Mouse (Mus musculus): ENCODE data around the gene Gm4307. TPM values are rescaled to one million over a fixed set of nuclear protein-coding genes. Genes with fewer than 3 reads are reported as not detected.
"Not testable (repeated sequence)": the region's sequence is repeated elsewhere in the genome, so short reads cannot be mapped to it uniquely, and the experiment has no call there.

Gm4307 gene
- polyA plus RNA-seq (2015; fragmentation: Nextera tagmentation; extraction: Ambion mirVana) = not detected in 2 replicates

DNA sequence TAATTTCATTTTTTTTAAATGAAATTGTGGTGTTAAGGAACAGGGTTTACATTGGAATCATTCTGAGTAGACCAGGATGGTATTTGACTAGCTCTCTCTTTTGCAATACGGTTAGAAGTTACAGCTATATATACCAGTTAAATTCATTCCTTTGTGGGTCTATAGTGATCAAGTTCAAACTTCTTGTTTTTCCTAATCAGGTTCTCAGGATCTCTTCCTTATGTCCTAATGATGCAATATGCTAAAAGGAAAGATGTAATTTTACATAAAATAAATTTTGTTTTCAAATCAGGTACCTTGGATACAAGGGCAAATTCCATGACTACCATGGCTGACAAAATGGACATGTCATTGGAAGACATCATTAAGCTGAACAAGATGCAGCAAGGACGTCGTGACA, at the start of gene Gm4307:
Gm4307 (plus strand) TSS at position 301 of the 400 bp plus-strand sequence.
- not testable (repeated sequence) for H3K4me1 ChIP-seq; H3K27me3 ChIP-seq; H3K4me2 ChIP-seq; H3K36me3 ChIP-seq; H3K27ac ChIP-seq; H3K9ac ChIP-seq; H3K9me3 ChIP-seq (replicated peaks); ATAC-seq (replicated peaks; ENCODE audit: low FRiP score); H3K4me3 ChIP-seq (replicated peaks)
- no CpG with 5 or more reads among the region's 3 CpGs for WGBS

DNA sequence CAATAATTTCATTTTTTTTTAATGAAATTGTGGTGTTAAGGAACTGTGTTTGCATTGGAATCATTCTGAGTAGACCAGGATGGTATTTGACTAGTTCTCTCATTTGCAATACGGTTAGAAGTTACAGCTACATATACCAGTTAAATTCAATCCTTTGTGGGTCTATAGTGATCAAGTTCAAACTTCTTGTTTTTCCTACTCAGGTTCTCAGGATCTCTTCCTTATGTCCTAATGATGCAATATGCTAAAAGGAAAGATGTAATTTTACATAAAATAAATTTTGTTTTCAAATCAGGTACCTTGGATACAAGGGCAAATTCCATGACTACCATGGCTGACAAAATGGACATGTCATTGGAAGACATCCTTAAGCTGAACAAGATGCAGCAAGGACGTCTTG, 25.8 kb upstream of the Gm4307 start, which contains the start of gene Gm4301:
Gm4301 (plus strand) TSS at position 301 of the 400 bp plus-strand sequence.
- ATAC-seq (replicated peaks; ENCODE audit: low FRiP score); H3K36me3 ChIP-seq; H3K9ac ChIP-seq; H3K9me3 ChIP-seq (replicated peaks); H3K27ac ChIP-seq; H3K27me3 ChIP-seq; H3K4me2 ChIP-seq; H3K4me1 ChIP-seq; H3K4me3 ChIP-seq (replicated peaks): not testable (repeated sequence)
- no CpG with 5 or more reads among the region's 2 CpGs for WGBS

DNA sequence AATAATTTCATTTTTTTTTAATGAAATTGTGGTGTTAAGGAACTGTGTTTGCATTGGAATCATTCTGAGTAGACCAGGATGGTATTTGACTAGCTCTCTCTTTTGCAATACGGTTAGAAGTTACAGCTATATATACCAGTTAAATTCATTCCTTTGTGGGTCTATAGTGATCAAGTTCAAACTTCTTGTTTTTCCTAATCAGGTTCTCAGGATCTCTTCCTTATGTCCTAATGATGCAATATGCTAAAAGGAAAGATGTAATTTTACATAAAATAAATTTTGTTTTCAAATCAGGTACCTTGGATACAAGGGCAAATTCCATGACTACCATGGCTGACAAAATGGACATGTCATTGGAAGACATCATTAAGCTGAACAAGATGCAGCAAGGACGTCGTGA, 20.6 kb upstream of the Gm4307 start, which contains the start of gene Gm4302:
Gm4302 (plus strand) TSS at position 301 of the 400 bp plus-strand sequence.
- not testable (repeated sequence) for ATAC-seq (replicated peaks; ENCODE audit: low FRiP score); H3K9ac ChIP-seq
- no CpG with 5 or more reads among the region's 3 CpGs for WGBS

DNA sequence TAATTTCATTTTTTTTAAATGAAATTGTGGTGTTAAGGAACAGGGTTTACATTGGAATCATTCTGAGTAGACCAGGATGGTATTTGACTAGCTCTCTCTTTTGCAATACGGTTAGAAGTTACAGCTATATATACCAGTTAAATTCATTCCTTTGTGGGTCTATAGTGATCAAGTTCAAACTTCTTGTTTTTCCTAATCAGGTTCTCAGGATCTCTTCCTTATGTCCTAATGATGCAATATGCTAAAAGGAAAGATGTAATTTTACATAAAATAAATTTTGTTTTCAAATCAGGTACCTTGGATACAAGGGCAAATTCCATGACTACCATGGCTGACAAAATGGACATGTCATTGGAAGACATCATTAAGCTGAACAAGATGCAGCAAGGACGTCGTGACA, 15.5 kb upstream of the Gm4307 start, which contains the start of gene Gm4303:
Gm4303 (plus strand) TSS at position 301 of the 400 bp plus-strand sequence.
- not testable (repeated sequence) for H3K9me3 ChIP-seq (replicated peaks); H3K36me3 ChIP-seq; H3K27ac ChIP-seq; H3K9ac ChIP-seq; H3K4me2 ChIP-seq; H3K4me3 ChIP-seq (replicated peaks); ATAC-seq (replicated peaks; ENCODE audit: low FRiP score); H3K4me1 ChIP-seq; H3K27me3 ChIP-seq
- WGBS = no CpG with 5 or more reads among the region's 3 CpGs

More for the DNA sequence above, 20.6 kb upstream of the Gm4307 start, which contains the start of gene Gm4302:
- not testable (repeated sequence) for H3K4me2 ChIP-seq; H3K27ac ChIP-seq; H3K9me3 ChIP-seq (replicated peaks); H3K27me3 ChIP-seq; H3K36me3 ChIP-seq; H3K4me3 ChIP-seq (replicated peaks); H3K4me1 ChIP-seq

DNA sequence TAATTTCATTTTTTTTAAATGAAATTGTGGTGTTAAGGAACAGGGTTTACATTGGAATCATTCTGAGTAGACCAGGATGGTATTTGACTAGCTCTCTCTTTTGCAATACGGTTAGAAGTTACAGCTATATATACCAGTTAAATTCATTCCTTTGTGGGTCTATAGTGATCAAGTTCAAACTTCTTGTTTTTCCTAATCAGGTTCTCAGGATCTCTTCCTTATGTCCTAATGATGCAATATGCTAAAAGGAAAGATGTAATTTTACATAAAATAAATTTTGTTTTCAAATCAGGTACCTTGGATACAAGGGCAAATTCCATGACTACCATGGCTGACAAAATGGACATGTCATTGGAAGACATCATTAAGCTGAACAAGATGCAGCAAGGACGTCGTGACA, 10.3 kb upstream of the Gm4307 start, which contains the start of gene Gm4305:
Gm4305 (plus strand) TSS at position 301 of the 400 bp plus-strand sequence.
- H3K27me3 ChIP-seq; H3K9ac ChIP-seq; ATAC-seq (replicated peaks; ENCODE audit: low FRiP score); H3K9me3 ChIP-seq (replicated peaks); H3K4me3 ChIP-seq (replicated peaks); H3K27ac ChIP-seq; H3K36me3 ChIP-seq; H3K4me1 ChIP-seq; H3K4me2 ChIP-seq: not testable (repeated sequence)
- WGBS = no CpG with 5 or more reads among the region's 3 CpGs

DNA sequence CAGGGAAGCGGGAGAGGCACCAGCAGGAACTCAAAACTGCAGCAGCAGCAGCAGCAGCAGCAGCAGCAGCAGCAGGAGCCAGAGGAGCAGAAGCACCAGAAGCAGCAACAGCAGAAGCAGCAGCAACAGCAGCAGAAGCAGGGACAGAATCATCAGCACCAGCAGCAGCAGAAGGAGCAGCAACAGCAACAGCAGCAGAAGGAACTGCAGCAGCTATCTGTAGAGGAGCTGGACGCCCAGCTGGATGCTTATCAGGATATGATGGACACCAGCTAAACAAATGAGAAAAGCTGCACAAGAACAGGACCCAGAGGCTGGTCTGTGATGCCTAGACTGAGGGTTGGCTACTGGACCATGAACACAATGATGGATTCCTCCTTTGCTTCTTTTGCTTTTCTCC, 4.3 kb upstream of the Gm4307 start:
- not testable (repeated sequence) for H3K9ac ChIP-seq; H3K27me3 ChIP-seq; H3K4me3 ChIP-seq (replicated peaks); H3K9me3 ChIP-seq (replicated peaks); H3K27ac ChIP-seq; H3K36me3 ChIP-seq; ATAC-seq (replicated peaks; ENCODE audit: low FRiP score); H3K4me1 ChIP-seq; H3K4me2 ChIP-seq
- 85% methylated on average over 2 of the region's 2 CpGs for whole genome bisulfite sequencing

DNA sequence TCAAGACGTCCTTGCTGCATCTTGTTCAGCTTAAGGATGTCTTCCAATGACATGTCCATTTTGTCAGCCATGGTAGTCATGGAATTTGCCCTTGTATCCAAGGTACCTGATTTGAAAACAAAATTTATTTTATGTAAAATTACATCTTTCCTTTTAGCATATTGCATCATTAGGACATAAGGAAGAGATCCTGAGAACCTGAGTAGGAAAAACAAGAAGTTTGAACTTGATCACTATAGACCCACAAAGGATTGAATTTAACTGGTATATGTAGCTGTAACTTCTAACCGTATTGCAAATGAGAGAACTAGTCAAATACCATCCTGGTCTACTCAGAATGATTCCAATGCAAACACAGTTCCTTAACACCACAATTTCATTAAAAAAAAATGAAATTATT, 21.3 kb downstream of the Gm4307 start, which contains the start of gene Gm4312:
Gm4312 (minus strand) TSS at position 101 of the 400 bp plus-strand sequence.
- H3K27me3 ChIP-seq; ATAC-seq (replicated peaks; ENCODE audit: low FRiP score); H3K9ac ChIP-seq; H3K4me2 ChIP-seq; H3K27ac ChIP-seq; H3K4me3 ChIP-seq (replicated peaks); H3K36me3 ChIP-seq; H3K4me1 ChIP-seq; H3K9me3 ChIP-seq (replicated peaks): not testable (repeated sequence)
- WGBS = no CpG with 5 or more reads among the region's 2 CpGs

DNA sequence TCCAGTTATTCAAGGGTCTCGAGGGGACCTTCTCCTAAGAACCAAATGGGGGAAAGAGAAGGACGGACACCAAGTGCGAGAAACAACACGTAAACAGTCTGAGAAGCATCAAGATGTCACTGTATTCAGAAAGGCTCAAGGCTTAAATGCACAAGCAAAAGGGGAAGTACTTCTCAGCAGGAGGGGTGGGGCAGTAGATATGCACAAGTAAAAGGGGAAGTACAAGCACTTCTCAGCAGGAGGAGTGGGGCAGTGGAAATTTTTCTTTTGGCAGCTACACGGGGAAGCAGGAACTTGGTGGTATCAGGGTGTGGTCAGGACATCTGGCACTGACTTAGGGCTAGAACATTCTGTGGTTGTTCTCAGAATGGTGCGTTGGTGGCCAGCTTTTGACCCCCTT, 41.2 kb downstream of the Gm4307 start:
- WGBS = 86% methylated on average over 6 of the region's 6 CpGs
- not testable (repeated sequence) for H3K27ac ChIP-seq; ATAC-seq (replicated peaks; ENCODE audit: low FRiP score); H3K9me3 ChIP-seq (replicated peaks); H3K4me3 ChIP-seq (replicated peaks); H3K36me3 ChIP-seq; H3K4me1 ChIP-seq; H3K9ac ChIP-seq; H3K27me3 ChIP-seq; H3K4me2 ChIP-seq

Other genes starting within 250 kb of the Gm4307 start
- not detected in 2 replicates for gene Gm4301, start 25.7 kb upstream of the Gm4307 start, polyA plus RNA-seq (2015; fragmentation: Nextera tagmentation; extraction: Ambion mirVana)
- not detected in 2 replicates for gene Gm4302, start 20.5 kb upstream of the Gm4307 start, polyA plus RNA-seq (2015; fragmentation: Nextera tagmentation; extraction: Ambion mirVana)
- not detected in 2 replicates for gene Gm4303, start 15.4 kb upstream of the Gm4307 start, polyA plus RNA-seq (2015; fragmentation: Nextera tagmentation; extraction: Ambion mirVana)
- gene Gm4305, start 10.2 kb upstream of the Gm4307 start, polyA plus RNA-seq (2015; fragmentation: Nextera tagmentation; extraction: Ambion mirVana) = not detected in 2 replicates
- gene Gm4312, start 21.2 kb downstream of the Gm4307 start, polyA plus RNA-seq (2015; fragmentation: Nextera tagmentation; extraction: Ambion mirVana) = not detected in 2 replicates
- 24.6 and 27.3 TPM in 2 replicates for gene Tmtc3, start 126.0 kb downstream of the Gm4307 start, polyA plus RNA-seq (2015; fragmentation: Nextera tagmentation; extraction: Ambion mirVana)
- gene Cep290, start 126.2 kb downstream of the Gm4307 start, polyA plus RNA-seq (2015; fragmentation: Nextera tagmentation; extraction: Ambion mirVana) = 5.5 and 5.7 TPM in 2 replicates
- gene 4930430F08Rik, start 229.1 kb downstream of the Gm4307 start, polyA plus RNA-seq (2015; fragmentation: Nextera tagmentation; extraction: Ambion mirVana) = 8.5 and 11.6 TPM in 2 replicates
- not detected in 2 replicates for gene 1700017N19Rik, start 229.1 kb downstream of the Gm4307 start, polyA plus RNA-seq (2015; fragmentation: Nextera tagmentation; extraction: Ambion mirVana)

All from kidney, embryonic 15.5 days (tissue).